Mouse (Mus musculus) bone marrow, adult 2 months (tissue): ENCODE measurements around the gene Pdia6.

Experiments used
- CTCF ChIP-seq: fragments of 200-500 bp; IDR thresholded peaks from 2 replicates; pipeline ENCODE4 v1.5.1; 2011; ENCODE audit warnings: low read length, control low read depth; ENCODE audit not compliant: control insufficient read depth, insufficient read depth
- POLR2A ChIP-seq: fragments of 200-500 bp; IDR thresholded peaks from 2 replicates; pipeline ENCODE4 v1.6.1; 2011; ENCODE audit warnings: low read depth, mild to moderate bottlenecking, control low read depth, low read length, borderline replicate concordance; ENCODE audit not compliant: control insufficient read depth

DNA sequence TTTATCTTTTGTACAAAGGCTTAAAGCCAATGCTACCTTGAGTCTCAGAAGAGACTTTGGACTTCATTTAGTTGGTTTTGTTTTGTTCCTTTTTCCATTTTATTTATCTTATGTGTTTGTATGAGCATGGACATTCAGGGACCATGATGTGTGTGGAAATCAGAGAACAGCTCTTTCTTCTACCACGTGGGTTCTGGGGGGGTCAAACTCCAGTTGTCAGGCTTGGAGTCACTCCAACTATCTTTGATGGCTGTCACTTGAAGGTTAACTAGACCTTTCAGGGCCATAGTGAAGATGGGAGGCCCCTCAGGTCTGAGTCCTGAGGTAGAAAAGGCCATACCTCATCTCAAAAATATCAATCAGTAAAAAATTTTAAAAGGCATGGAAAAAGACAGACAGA is 67.1 kb downstream of the Pdia6 start:
- no peak for TF ChIP-seq CTCF
- no peak for TF ChIP-seq POLR2A
